ENCODE assay signal across 9 mouse cellular contexts in the genomic region with DNA sequence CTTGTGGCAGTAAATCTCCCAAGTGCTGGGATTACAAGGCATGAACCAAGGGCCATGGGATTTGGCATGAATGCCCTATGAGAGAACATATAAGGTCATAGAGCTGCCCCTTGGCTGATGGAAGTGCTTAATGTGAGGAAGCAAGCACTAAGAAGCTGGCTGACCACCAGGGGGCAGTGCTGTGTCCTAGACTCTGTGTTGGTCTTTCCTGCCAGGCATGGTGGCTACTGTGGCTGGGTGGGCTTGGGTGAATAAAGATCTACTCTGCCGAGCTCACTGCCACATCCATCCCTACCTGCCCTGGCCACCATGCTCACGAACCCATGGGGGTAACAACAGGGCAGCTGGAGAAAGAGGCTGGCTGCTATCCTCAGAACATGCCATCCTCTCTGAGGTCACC. TPM values are rescaled to one million over a fixed set of nuclear protein-coding genes. Genes with fewer than 3 reads are reported as not detected.
A peak's percentile ranks its signal among the peaks of the same experiment; 100 is the strongest.
DNase-seq lines count a peak whose midpoint lies in the region; ATAC-seq and TF ChIP-seq lines count a peak whose summit lies in the region.
"Had no signal": no experiment of that assay in that cellular context is flagged by ENCODE, and none has a peak within 500 bp of the region (broad histone marks: within the 10 kb centered on the region; RNA-seq: fewer than 3 reads in every experiment).

No protein-coding gene starts in this region.

- no peak overlapping the region for H3K27ac ChIP-seq in midbrain, embryonic 11.5 days (ENCODE audit: low read depth, low read length)
- H3K27ac ChIP-seq in midbrain, embryonic 15.5 days, result no peak overlapping the region
- H3K27ac ChIP-seq in hindbrain, embryonic 14.5 days, result no peak overlapping the region
- H3K27ac ChIP-seq in liver, postnatal 0 days (ENCODE audit: low read depth), result no peak overlapping the region
- H3K27ac ChIP-seq: neural tube, embryonic 12.5 days had no signal

- peak; percentile 82 for TF ChIP-seq CTCF in liver, postnatal 0 days (IDR thresholded peaks at IDR 0.05; ENCODE audit: low read depth)

- H3K4me3 ChIP-seq in midbrain, embryonic 11.5 days (ENCODE audit: low read depth, low read length), result no peak overlapping the region
- no peak overlapping the region for H3K4me3 ChIP-seq in midbrain, embryonic 15.5 days
- no peak overlapping the region for H3K4me3 ChIP-seq in hindbrain, embryonic 14.5 days (replicated peaks; ENCODE audit: low read length)
- H3K4me3 ChIP-seq in liver, postnatal 0 days (ENCODE audit: low read depth, low read length), result no peak overlapping the region
- H3K4me3 ChIP-seq: neural tube, embryonic 12.5 days had no signal

- H3K9ac ChIP-seq in midbrain, embryonic 11.5 days (ENCODE audit: low read length), result no peak overlapping the region
- H3K9ac ChIP-seq in midbrain, embryonic 15.5 days, result no peak overlapping the region
- H3K9ac ChIP-seq in hindbrain, embryonic 14.5 days, result no peak overlapping the region
- no peak overlapping the region for H3K9ac ChIP-seq in liver, postnatal 0 days (replicated peaks)
- H3K9ac ChIP-seq: neural tube, embryonic 12.5 days had no signal

- 42% methylated on average over 2 of the region's 2 CpGs for WGBS in midbrain, embryonic 11.5 days
- WGBS in midbrain, embryonic 15.5 days, result 26% methylated on average over 2 of the region's 2 CpGs
- WGBS in hindbrain, embryonic 14.5 days, result 48% methylated on average over 2 of the region's 2 CpGs
- 37% methylated on average over 2 of the region's 2 CpGs for WGBS in liver, postnatal 0 days (ENCODE audit: insufficient replicate concordance)

- peaks cover 5% of the 10 kb centered on the region for H3K4me1 ChIP-seq in midbrain, embryonic 11.5 days (ENCODE audit: control insufficient read depth, insufficient read depth, low read length)
- H3K4me1 ChIP-seq in midbrain, embryonic 15.5 days, result peaks cover 13% of the 10 kb centered on the region
- H3K4me1 ChIP-seq in hindbrain, embryonic 14.5 days (replicated peaks; ENCODE audit: control insufficient read depth, insufficient read depth, low read length), result no peaks in the 10 kb centered on the region; the same call in 1 of the 2 replicates
- H3K4me1 ChIP-seq in liver, postnatal 0 days (ENCODE audit: insufficient read depth), result no peaks in the 10 kb centered on the region

- H3K4me2 ChIP-seq in midbrain, embryonic 11.5 days, result no peak overlapping the region
- H3K4me2 ChIP-seq in midbrain, embryonic 15.5 days, result no peak overlapping the region
- no peak overlapping the region for H3K4me2 ChIP-seq in hindbrain, embryonic 14.5 days (replicated peaks)
- no peak overlapping the region for H3K4me2 ChIP-seq in liver, postnatal 0 days (ENCODE audit: low read depth, low read length)
- H3K4me2 ChIP-seq: neural tube, embryonic 12.5 days had no signal

- H3K36me3 ChIP-seq in midbrain, embryonic 11.5 days (ENCODE audit: control insufficient read depth, insufficient read depth, low read length), result no peaks in the 10 kb centered on the region
- H3K36me3 ChIP-seq in midbrain, embryonic 15.5 days (replicated peaks), result no peaks in the 10 kb centered on the region
- no peaks in the 10 kb centered on the region for H3K36me3 ChIP-seq in hindbrain, embryonic 14.5 days (replicated peaks; ENCODE audit: control insufficient read depth, insufficient read depth)
- no peaks in the 10 kb centered on the region for H3K36me3 ChIP-seq in liver, postnatal 0 days (replicated peaks; ENCODE audit: insufficient read depth, low read length)
- H3K36me3 ChIP-seq: neural tube, embryonic 12.5 days had no signal

- no peak for TF ChIP-seq EP300 in liver, postnatal 0 days (IDR thresholded peaks at IDR 0.05; ENCODE audit: low read depth)

- H3K27me3 ChIP-seq in midbrain, embryonic 11.5 days (ENCODE audit: control insufficient read depth, insufficient read depth, low read length), result peaks cover 33% of the 10 kb centered on the region
- peaks cover 32% of the 10 kb centered on the region for H3K27me3 ChIP-seq in midbrain, embryonic 15.5 days (replicated peaks)
- peaks cover 34% of the 10 kb centered on the region for H3K27me3 ChIP-seq in hindbrain, embryonic 14.5 days (ENCODE audit: control insufficient read depth, insufficient read depth, low read length)
- peaks cover 22% of the 10 kb centered on the region for H3K27me3 ChIP-seq in liver, postnatal 0 days (ENCODE audit: insufficient read depth, low read length)

- H3K9me3 ChIP-seq in midbrain, embryonic 11.5 days (ENCODE audit: control insufficient read depth, low read length), result peaks cover 3% of the 10 kb centered on the region; the same call in 1 of the 2 replicates
- no peaks in the 10 kb centered on the region for H3K9me3 ChIP-seq in midbrain, embryonic 15.5 days
- H3K9me3 ChIP-seq in hindbrain, embryonic 14.5 days (ENCODE audit: control insufficient read depth, low read length), result 0 out of 2 replicates have a peak, but pooled peaks cover 3% of the 10 kb centered on the region
- 0 out of 2 replicates have a peak, but pooled peaks cover 3% of the 10 kb centered on the region for H3K9me3 ChIP-seq in liver, postnatal 0 days (ENCODE audit: low read length)

- DNase-seq in midbrain, embryonic 11.5 days (ENCODE audit: low spot score, missing footprints), result peak; percentile 98
- peak; percentile 55 to 87 for DNase-seq in adrenal gland, adult (ENCODE audit: inconsistent age in 2 of 2, low spot score in 1 of 2)
- DNase-seq in embryo, embryonic 10 days (ENCODE audit: low spot score), result peak; percentile 89
- DNase-seq in hindbrain, embryonic 14.5 days (ENCODE audit: low spot score), result peak; percentile 76
- DNase-seq in liver, postnatal 0 days, result peak; percentile 81
- peak; percentile 58 to 79 for DNase-seq in right cerebral cortex, postnatal 10 days (ENCODE audit: low spot score in 2 of 2)

- ATAC-seq in midbrain, embryonic 11.5 days (ENCODE audit: low FRiP score), result no peak; the same call in 1 of the 2 replicates
- ATAC-seq in midbrain, embryonic 15.5 days (replicated peaks), result no peak
- no peak for ATAC-seq in hindbrain, embryonic 14.5 days (ENCODE audit: low FRiP score)
- ATAC-seq in liver, postnatal 0 days, result no peak
- ATAC-seq in erythroid progenitor cell, adult 5-6 weeks (replicated peaks; ENCODE audit: low FRiP score, poor library complexity, severe bottlenecking), result no peak

RNA-seq across cellular contexts. Expression of a gene that starts 2.0 kb away (rescaled TPM):
- polyA plus RNA-seq in midbrain, embryonic 11.5 days (2014; fragmentation: Nextera tagmentation; extraction: Ambion mirVana), result 0.82 and 0.87 TPM in 2 replicates
- 1.6 TPM in 2 replicates for polyA plus RNA-seq in midbrain, embryonic 15.5 days (2015; fragmentation: Nextera tagmentation; extraction: Ambion mirVana)
- 1.1 and 1.8 TPM in 2 replicates for polyA plus RNA-seq in hindbrain, embryonic 14.5 days (2014; fragmentation: Nextera tagmentation; extraction: Ambion mirVana)
- 0.19 and 0.22 TPM in 2 replicates for polyA plus RNA-seq in liver, postnatal 0 days (2015; fragmentation: Nextera tagmentation; extraction: Ambion mirVana)
- total RNA-seq in erythroid progenitor cell, adult 5-6 weeks (2015; ENCODE audit: low replicate concordance), result 0.84 TPM in 1 of 2 replicates, not detected in the other
- 0.51 and 1.6 TPM in 2 replicates for total RNA-seq in erythroid progenitor cell, adult 5-6 weeks (2017; ENCODE audit: low replicate concordance)

RNA-seq across cellular contexts. Expression of a gene that starts 39.2 kb away (rescaled TPM):
- 155 and 175 TPM in 2 replicates for polyA plus RNA-seq in midbrain, embryonic 11.5 days (2014; fragmentation: Nextera tagmentation; extraction: Ambion mirVana)
- polyA plus RNA-seq in midbrain, embryonic 15.5 days (2015; fragmentation: Nextera tagmentation; extraction: Ambion mirVana), result 224 and 234 TPM in 2 replicates
- 218 and 247 TPM in 2 replicates for polyA plus RNA-seq in hindbrain, embryonic 14.5 days (2014; fragmentation: Nextera tagmentation; extraction: Ambion mirVana)
- 28.2 and 29.5 TPM in 2 replicates for polyA plus RNA-seq in liver, postnatal 0 days (2015; fragmentation: Nextera tagmentation; extraction: Ambion mirVana)
- 8.0 and 13.3 TPM in 2 replicates for total RNA-seq in erythroid progenitor cell, adult 5-6 weeks (2015; ENCODE audit: low replicate concordance)
- 6.7 and 7.0 TPM in 2 replicates for total RNA-seq in erythroid progenitor cell, adult 5-6 weeks (2017; ENCODE audit: low replicate concordance)
